Mouse (Mus musculus) c-Kit-negative CD71-positive TER-119-positive erythroid progenitor cells, embryonic 14.5 days (primary cell): ENCODE measurements around the gene Marcks.

Source experiments
- DNase-seq: peaks from one replicate; pipeline ENCODE4 v3.0.0-alpha.2; 2013; ENCODE audit warnings: low read depth, low spot score

The Marcks gene

DNA sequence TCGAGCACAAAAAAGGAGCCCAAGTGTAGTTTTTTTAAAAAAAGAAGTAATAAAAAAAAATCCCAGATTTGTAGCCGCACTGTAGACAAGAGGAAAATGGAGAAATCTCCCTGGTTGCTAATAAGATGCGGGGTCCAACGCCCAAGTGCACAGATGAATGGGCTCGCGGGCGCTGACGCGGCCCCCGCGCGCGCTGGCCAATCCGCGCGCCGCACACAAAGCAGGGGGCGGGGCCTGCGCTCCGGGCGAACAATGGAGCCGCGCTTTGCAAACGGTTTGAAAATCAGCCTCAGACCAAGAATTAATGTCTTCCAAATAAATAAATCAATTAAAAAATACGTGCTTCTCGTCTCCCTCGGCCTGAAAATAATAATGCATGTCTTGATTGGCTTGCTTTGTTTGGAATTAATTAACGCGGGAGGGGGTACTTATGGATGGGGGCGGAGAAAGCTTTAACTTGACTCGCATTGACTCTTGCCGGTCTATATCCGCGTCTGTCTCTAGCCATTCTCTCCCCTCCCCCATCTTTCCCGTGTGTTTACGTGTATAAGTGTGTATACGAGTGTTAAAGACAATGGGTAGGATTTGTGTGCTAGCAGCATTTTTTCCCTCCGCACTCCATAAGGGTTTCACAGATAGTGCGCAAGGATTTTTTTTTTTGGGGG lies at the start of gene Marcks:
Gene Marcks, minus strand, starts transcription at position 143 of the 665 bp plus-strand sequence.
- DNase-seq: no peak

DNA sequence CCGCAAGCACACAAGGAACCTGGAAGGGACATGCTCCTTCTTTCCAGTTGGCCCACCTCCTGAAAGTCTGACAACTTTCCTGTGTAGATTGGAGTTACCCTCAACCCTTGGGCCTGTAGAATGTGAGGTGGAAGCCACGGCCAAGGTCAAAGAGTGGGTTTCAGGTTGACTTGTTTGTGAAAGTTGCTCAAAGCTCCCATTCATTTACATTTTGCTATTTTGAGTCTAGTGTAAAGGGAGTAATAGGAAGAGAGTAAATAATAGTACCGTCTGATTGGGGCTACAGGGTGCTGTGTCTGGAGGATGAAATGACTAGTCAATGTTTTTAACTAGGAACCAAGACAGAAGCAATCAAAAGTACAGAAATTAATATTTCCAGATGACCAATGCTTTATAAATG lies 38.4 kb upstream of the Marcks start:
- no peak for DNase-seq

DNA sequence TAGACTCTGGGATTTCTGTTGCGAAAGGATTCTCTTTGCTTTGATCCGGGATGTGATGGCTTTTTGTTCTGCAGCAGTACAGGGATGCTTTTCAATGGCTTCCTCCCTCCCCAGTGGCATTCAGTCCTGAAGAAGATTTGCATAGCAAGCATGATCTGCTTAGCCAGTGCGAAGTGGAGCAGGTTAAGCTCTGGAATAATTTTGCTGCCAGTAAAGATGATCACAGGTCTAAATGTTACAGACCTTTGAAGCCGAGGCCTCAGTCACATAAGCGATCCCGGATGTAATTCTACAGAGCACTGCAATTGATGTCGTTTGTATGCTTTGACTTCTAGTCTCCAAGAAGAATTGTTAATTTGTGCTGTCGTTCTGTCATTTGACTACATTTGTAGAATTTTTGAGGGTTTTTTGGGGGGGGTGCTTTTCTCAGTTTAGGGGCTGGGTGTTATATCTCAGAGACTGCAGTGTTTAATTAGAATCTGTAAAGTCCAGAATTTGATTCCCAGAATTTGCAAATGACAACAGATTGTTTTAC lies 33.8 kb upstream of the Marcks start:
- no peak for DNase-seq

DNA sequence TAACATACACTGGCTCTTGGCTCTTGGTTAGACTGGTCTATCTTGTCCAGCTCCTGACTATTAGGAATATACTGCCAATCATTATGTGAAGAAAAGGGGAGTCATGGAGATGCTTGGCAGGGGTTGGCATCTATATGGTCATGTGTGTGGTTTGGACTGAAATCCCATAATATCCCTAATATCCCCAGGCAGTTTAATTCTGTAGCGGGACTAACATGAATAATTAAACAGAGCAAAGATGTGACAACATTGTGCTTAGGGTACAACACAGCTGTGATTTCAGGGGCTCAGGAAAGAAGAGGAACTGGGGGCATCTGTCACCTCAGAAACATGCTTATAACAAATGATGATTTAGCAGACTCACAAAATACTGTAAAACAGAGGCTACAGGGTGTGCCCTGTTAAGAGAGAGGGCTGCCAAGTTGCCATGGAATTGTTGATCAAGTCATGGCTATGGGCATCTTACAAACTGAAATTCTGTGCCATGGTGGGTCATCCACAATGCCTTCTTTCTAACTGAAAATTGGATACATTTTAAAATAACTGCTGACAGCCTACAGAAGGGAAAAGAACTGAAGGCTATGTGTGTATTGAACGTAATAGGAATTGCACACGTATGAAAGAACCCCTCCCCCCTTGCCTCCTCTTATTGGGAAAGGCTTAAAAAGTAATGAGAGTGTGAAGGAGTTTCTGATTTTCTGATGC lies 33.1 kb upstream of the Marcks start:
- DNase-seq: no peak

DNA sequence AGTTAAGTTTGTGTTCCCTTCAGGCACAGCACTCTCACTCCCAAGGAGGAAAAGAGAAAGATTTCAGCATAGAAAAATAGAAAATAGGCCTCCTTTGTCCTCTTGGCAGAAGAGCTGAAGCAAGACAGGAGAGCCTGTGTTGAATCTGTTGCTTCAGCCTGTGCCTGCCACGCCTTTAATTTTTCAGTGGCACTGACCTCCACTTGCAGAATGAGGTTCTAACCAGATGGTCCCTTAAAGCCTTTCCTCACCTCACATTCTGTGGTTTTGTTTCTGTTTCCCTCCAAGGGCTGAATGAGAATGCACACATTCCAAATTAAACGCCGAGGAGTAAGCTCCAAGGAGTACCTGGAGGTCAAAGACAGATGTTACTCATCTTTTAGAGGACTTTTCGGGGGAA lies 32.2 kb upstream of the Marcks start:
- DNase-seq: no peak

DNA sequence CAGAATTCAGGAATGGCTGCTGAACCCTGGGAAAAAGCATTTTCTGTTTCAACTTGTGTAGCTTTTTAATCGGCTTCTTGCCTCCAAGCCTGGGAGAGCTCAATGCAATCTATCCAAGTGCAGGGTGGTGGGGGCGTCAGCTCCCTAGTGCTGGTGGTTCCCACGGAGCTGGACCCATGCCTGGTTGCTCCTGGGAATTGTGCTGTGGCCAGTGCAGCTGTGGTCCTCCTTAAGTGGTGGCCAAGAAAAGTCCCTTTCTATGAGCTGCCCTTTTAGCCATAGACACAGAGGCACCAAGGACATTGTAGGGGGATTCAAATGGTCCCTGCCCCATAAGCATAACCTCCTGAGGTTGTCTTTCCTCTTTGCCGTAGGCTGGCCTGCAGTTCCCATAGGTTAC lies 31.7 kb upstream of the Marcks start:
- no peak for DNase-seq

DNA sequence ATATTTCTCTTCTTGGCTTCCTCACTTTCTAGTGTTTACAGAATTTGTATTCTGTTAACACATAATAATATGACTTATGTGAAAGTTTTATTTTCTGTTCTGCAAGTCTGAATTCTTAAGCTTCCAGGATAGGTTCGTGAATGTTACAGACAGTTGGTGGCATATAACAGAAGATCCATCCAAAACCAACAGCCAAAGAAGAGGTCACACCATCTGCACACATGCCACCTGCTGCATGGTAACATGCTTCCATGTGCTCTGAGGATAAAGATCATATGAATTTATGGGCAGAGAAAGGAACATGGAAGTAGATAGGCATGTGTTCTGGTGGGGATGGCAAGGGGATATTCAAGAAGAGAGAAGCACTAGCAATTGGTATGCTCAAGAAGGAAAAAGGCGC lies 28.8 kb upstream of the Marcks start:
- DNase-seq: no peak

DNA sequence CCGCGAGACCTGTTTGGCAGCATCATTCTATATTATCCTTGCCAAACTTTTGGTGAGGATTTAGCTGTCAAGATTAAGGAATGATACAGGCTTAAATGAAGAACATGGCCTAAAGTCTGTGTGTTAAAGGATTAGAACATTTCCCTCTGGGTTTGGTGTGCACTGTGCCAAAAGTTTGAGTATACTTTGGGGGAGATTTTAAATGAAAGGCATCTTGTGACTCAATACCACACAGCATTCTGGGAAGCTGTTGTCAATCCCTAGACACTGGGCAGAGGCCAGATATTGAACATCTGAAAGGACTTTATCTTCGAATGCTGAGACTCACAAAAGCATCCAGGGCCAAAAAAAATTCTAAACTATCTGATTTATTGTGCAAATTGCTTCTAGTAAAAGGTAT lies 21.0 kb upstream of the Marcks start:
- no peak for DNase-seq

DNA sequence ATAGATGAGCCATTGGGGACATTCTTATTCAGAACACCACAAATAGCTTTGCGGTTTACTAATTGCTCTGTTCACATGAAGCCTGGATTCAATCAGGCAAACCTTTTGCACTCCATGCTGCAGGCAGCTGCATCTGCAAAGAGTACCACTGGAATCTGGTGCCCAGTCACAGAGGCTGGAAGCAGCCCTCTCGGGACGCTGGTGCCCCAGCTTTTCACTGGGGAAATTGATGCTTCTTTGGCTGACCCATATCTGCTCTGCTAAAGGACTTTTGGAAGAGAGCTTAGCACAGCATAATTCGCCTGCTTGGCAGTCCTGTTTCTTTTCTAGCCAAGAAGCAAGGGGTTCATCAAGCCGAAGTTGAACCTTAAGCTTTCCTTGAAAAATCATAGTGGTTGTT lies 18.4 kb upstream of the Marcks start:
- no peak for DNase-seq

DNA sequence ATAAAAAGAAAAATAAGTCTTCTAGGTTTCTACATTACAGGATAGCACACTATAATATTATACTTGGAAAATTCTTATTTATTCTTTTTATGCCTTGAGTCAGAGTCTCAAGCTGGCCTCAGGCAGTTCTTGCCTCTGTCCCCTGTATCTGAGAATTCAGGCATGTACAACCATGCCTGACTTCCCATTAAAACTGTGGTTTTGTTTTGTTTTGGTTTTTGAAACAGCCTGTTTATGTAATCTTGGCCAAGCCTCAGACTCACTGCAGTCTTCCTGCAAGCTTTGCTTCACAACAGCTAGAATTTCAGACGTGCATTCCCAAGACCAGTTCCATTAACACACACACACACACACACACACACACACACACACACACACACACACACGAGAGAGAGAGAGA lies 16.4 kb upstream of the Marcks start:
- DNase-seq: no peak

DNA sequence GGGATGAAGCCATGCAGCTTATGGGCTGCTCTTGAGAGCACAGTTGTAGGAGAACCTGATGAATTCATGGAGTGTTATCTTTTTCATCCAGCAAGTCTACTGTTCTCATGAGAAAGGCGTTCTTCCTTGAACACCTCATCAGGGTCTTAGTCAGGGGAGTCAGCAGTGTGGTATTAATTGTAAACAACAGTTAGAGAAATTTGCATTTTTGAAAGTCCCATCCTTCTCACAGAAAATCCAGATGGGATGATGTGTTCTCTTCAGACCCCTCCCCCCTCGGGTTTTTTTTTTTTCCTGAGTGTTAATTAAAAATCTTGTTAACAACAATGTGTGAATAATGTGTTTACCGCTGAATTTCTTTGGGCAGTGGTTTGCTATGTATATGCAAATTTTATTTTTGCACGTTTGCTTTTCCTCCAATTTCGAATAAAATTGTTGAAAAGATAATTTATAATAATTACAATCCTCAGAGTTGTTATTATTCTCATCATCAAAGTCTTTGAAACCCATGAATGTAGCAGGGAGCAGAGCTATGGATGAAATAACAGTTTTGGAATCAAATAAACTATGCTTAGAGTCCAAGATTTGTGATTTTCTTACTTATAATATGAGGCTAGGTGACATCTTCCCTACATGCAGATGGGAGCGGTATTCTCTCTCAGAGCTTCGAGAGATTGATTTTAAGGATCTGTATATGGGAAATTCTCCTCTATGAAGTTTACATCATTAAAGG lies 13.0 kb upstream of the Marcks start:
- no peak for DNase-seq

DNA sequence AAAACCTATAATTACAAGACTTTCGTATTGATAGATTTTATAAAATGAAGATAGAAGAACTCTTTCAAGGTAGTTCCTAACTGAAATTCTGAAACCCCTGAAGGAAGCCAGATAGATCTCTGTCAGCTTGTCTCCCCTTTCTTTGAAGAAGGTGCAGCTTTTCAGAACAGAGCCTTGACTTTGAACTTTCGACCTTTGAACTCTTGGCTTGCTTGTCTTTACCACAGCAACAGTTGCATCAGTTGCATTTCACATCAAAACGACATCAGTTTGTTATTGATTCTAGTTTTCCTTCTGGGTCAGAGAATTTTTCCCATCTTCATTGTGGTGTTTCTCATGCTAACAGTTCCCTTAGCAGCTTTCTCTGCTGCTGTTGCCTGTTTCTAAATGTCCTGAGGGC lies 9.3 kb upstream of the Marcks start:
- DNase-seq: no peak

DNA sequence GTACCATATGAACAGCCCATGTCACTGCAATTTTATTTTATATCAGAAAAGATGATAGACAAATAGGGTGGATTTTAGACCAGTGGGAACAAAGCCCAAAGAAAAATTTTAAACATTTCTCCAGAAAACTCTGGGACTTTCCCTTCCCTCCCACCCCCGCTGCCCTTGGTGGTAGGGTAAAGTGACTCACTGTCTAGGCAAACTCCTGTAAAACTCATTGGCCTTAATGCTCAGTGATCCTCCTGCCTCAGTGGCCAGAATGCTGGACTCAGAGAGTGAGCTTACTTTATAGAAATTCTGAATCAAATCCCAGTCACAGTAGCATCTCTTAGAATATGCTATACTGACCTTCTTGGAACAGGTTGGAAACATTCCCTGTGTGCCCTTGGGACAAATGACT lies 6.7 kb upstream of the Marcks start:
- DNase-seq: no peak

DNA sequence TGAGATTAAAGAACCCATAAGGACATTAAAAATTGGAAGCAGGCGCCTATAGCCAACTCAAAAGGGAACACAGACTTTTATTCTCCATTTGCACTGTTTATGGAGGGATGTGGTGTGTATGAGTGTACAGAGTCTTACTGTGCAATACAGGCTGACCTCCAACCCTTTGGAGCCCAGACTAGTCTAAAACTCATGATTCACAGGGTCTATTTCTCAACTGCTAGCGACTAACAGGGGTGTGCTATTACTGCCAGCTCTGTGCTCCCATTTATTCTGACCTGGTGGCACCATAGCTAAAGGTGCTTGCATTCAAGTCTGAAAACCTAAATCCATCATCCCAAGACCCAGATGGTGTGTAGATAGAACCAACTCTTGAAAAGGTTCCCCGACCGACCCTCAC lies 2.9 kb upstream of the Marcks start:
- DNase-seq: no peak

DNA sequence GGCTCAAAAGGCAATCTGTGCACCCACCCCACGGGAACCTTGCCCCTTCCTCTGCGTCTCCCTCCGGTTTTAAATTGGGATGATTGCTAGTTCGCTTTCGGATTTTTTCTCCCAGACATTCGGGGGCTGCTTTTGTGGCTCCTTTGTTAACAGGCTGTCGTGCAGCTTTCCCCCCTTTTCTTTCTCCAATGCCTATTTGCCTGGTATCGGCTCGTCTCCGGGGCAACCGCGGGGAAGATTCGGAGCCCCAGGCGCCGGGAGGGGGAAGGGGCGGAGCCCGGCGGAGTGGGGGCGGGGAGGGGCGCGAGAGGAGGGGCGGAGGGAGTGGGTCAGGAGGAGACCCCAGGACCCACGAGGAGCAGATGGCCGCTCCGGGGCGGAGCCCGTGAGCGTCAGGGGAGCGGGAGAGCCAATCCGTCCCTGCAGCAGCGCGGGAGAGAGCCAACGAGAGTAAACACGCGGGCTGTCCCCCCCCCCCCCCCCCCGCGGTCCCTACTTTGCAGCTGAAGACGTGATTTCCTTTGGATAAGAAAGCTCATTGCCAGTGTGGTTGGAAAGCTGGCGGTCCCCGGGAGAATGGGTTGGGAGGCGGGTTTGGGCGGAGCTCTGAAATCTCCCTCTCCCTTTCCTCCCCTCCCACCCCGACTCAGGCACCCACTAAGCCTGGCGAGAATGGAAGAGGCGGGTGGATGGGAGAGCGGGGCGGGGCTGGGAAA lies 2.2 kb upstream of the Marcks start:
- DNase-seq: no peak

DNA sequence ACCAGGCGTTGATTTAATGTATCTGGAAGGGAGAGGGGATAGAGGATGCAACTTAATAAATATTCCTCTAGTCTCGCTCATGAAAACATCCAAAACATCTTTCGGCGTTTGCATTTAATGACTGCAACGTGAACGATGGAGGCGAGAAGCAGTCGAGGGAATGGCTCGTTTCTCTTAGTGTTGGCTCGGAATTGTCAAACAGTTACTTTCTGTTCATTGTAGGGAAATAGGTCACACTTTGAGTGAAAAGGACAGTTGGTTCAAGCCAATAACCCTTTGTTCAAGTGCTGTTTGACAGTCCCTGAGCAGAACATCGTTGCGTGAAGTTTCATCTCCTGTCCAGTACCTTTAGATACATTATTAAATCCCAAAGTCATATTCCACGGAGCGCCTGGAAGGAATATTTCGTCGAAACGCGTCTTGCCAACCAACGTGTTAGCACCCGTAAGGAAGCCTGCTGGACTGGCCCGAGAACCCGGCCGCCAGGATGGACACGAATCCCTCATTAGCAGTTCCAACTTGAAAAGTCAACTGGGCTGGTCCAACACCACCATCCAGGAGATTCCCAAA lies 1.5 kb upstream of the Marcks start:
- DNase-seq: no peak

DNA sequence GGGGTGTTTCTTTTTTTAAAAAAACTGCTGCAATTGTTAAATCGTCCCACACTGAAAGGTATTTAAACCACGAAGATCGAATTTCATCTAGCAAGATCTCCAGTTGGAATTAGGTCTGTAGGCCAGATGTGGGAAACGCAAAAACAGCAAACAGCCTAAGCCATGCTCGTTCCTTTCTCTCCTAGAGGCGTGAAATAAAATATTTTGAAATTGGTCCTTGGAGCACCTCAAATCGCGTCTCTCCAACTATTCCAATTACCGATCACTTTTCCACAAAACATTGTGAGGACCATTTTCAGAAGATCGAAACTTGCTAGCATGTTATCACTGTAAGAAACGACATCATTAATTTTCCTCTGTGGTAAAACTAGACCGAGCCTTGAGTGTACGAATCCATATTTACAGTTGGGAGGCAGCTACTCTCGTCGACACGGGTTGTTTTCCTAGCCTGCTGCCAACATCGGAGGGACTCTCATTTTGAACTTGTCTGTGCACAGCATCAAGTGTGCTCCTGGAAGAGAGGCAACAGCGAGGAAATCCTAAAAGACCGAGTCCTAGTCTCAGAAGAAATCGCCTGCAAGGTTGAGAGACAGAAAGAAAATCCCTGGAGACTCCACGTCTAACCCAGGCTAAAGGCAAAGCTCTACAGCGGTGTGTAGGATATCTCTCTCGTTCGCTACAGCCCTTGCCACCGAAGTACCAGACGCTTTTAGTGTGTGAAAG lies 884 bp upstream of the Marcks start:
- DNase-seq: no peak

DNA sequence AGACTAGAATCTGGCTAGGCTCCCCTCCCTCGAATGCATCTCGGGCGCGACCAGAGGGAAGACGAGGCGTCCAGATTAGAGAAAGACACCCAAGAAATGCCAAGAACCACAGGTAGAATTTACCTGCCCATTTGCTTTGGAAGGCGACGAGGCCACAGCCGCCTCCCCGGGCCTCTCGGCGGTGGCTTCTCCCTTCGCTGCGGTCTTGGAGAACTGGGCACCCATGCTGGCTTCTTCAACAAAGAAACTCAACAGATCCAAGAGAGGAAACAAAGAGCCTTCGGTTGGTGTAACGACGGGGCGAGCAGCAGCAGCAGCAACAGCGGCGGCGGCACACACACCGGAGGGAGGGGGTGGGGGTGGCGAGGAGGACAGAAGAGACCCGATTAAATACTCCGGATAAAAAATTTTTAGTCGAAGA lies 399 bp downstream of the Marcks start:
- no peak for DNase-seq

DNA sequence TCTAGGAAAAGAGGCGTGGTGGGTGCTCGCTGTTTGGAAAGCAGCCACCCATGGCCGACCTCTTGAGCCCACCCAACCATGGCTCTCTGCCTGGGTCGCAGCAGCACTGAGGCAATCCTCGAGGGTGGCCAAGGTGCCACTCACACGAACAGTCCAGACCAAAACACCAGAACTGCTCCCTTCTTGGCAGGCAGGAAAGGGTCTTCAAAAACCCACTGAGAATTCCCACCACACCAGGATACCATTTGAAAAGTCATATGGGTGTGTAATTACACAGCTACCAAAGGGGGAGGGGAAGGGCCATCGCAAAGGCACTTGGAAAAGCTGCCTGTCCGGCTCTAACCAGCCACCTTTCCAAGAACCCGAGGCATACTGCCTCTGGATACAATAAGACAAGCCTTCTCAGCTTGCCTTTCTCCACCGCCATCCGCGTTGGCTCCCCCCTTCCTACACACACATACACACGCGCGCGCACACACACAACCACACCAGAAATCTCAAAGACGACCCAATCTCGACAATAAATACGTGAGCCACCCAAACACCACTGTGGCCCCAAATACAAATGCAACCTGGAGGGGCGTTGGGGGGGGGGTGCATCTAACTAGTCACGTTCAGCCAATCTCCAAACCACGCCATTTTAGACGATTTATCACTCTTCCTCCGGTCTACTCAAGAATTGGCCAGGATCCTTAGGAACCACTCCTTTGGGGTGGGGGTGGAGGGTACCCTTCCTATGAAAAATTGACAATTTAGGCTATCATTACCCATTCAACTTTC lies 999 bp downstream of the Marcks start:
- DNase-seq: no peak

DNA sequence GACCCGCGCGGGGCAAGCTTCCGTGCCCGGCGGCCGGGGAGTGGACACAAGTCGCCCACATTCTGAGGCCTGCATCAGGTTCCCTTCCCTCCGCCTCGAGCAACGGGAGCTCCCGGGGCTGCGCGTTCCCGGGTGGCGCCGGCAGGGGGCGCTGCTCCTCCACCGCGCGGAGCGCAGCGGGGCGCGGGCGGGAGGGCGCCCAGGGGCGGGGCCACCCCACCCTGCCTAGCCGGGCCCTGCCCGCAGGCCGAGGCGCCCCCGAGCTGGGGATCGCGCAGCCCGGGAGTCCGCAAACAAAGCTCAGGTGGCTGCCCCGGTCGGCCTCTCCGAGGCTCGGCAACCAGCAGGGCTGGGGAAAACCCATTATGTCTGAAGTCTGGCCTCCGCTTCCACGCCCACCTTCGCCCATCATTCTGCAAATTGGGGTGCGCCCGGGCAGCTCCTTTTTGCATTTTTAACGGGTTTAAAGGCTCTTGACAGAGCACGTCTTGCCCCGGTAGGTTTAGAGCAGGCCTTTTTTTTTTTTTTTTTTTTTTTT lies 1.7 kb downstream of the Marcks start:
- DNase-seq: peak; percentile 44
